Mouse (Mus musculus) hindbrain, embryonic 14.5 days (tissue): ENCODE measurements around the gene Auts2. TPM values are rescaled to one million over a fixed set of nuclear protein-coding genes. Genes with fewer than 3 reads are reported as not detected.

Experiments
- ATAC-seq: fragments of 200-750 bp; cut with Nextera tagmentation; 2 replicates; pipeline ENCODE4 v1.8.0; 2017; ENCODE audit warnings: moderate number of reproducible peaks, mild to moderate bottlenecking, moderate TSS enrichment, moderate library complexity; ENCODE audit not compliant: low FRiP score
- DNase-seq: peaks from one replicate; pipeline ENCODE4 v3.0.0-alpha.2; 2015; ENCODE audit warnings: low spot score
- H3K27ac ChIP-seq: fragments of 300-500 bp; sonication (generic); 2 replicates; pipeline ENCODE4 v1.5.1; 2014; ENCODE audit warnings: mild to moderate bottlenecking, moderate library complexity
- H3K27me3 ChIP-seq: fragments of 300-500 bp; sonication (generic); 2 replicates; pipeline ENCODE4 v1.6.1; 2014; ENCODE audit warnings: mild to moderate bottlenecking, low read length, mixed read lengths; ENCODE audit not compliant: control insufficient read depth, insufficient read depth
- H3K36me3 ChIP-seq: fragments of 300-500 bp; sonication (generic); replicated peaks from 2 replicates; pipeline ENCODE4 v1.6.1; 2014; ENCODE audit not compliant: control insufficient read depth, insufficient read depth
- H3K4me1 ChIP-seq: fragments of 300-500 bp; sonication (generic); replicated peaks from 2 replicates; pipeline ENCODE4 v1.6.1; 2014; ENCODE audit warnings: antibody characterized with exemption, low read length, mixed read lengths; ENCODE audit not compliant: control insufficient read depth, insufficient read depth
- H3K4me2 ChIP-seq: fragments of 300-500 bp; sonication (generic); replicated peaks from 2 replicates; pipeline ENCODE4 v1.6.1; 2014; ENCODE audit warnings: mild to moderate bottlenecking, moderate library complexity
- H3K4me3 ChIP-seq: fragments of 300-500 bp; sonication (generic); replicated peaks from 2 replicates; pipeline ENCODE4 v1.5.1; 2014; ENCODE audit warnings: mild to moderate bottlenecking, low read length
- H3K9ac ChIP-seq: fragments of 300-500 bp; sonication (generic); 2 replicates; pipeline ENCODE4 v1.6.1; 2014
- H3K9me3 ChIP-seq: fragments of 300-500 bp; sonication (generic); 2 replicates; pipeline ENCODE4 v1.6.1; 2016; ENCODE audit warnings: low read length; ENCODE audit not compliant: control insufficient read depth
- WGBS: fragments of 180-500 bp; shearing (Covaris S2); extraction: QIAGEN DNeasy Blood & Tissue Kit; methylation state at CpG from one replicate; pipeline ENCODE4 v1.1.7; 2014; 5-methylcytosine and 5-hydroxymethylcytosine counted together
- polyA plus RNA-seq: library from polyadenylated mRNA; unstranded; fragments of >200 nt; fragmentation: Nextera tagmentation; extraction: Ambion mirVana; gene quantifications from 2 replicates; pipeline ENCODE4 v1.2.1, GENCODE M21; 2014

Auts2 gene
- polyA plus RNA-seq, 1 experiment from 2014 or later, result 61.8 TPM

DNA sequence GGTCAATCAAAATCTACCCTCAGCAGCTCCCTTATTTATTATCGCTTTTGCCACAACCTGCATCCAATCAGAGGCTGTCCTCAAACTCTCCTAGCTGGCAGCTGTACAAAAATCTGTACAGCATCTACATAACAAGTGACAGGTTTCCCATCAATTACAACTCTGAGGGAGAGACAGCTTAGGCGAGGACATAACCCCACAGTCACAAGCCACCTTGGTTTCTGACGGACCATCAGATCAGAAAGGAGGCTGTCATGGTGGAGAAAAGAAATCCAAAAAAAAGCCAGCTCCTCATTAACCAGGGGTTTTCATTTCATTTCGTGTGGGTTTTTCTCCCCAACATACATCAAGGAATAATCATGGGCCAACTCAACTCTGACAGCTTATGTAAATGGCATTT lies 210.6 kb downstream of the Auts2 start:
- Histone ChIP-seq H3K9me3 (no peaks in the 10 kb centered on the region), H3K4me2 (no peak overlapping the region), H3K9ac (no peak overlapping the region), H3K36me3 (no peaks in the 10 kb centered on the region), H3K4me1 (peaks cover 36% of the 10 kb centered on the region), H3K27ac (no peak overlapping the region), H3K4me3 (no peak overlapping the region), H3K27me3 (no peaks in the 10 kb centered on the region)
- WGBS, result 35% methylated on average over 4 of the region's 4 CpGs
- ATAC-seq (no peak), DNase-seq (no peak)

GRCm38 (mm10) chr5:132329171-132329936 lies 213.8 kb downstream of the Auts2 start:
- 72% methylated on average over 3 of the region's 3 CpGs for WGBS
- H3K4me3 ChIP-seq, result no peak overlapping the region
- no peak for ATAC-seq
- H3K27me3 ChIP-seq, result no peaks in the 10 kb centered on the region
- no peak for DNase-seq
- no peak overlapping the region for H3K4me2 ChIP-seq
- H3K9me3 ChIP-seq, result no peaks in the 10 kb centered on the region
- H3K9ac ChIP-seq, result no peak overlapping the region
- H3K4me1 ChIP-seq, result peaks cover 33% of the 10 kb centered on the region
- no peaks in the 10 kb centered on the region for H3K36me3 ChIP-seq
- no peak overlapping the region for H3K27ac ChIP-seq

DNA sequence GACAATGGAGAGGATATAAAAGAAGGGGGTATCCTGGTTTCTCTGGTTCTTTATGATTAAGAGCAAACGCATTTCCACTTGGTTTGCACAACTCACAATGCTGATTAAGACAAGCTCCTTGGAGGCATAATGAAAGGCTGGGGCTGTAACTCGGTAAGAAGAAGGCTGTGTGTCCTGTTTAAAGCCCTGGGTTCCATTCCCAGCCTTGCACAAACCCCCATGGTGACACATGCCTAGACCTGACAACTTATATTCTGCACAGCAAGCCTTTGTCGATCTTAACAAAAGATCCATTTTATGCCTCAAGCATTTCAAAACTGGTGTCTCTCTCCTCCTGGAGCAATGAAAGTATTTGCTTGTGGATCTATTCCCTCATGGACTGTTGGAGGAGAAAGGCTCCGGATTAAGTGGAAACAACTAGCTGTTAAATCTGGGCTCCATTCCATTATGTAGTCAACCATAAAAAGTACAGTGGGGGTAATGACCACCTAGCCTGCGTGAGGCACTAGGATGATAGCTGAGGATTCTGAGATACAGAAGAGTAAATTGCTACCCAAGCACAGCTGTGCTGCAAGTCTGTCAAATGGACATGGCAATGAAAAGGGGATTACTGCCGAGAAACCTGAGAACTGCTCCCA lies 218.8 kb downstream of the Auts2 start:
- no peak overlapping the region for H3K4me2 ChIP-seq
- no peak for DNase-seq
- H3K27me3 ChIP-seq, result no peaks in the 10 kb centered on the region
- H3K4me3 ChIP-seq, result no peak overlapping the region
- 23% methylated on average over 6 of the region's 6 CpGs for WGBS
- no peaks in the 10 kb centered on the region for H3K36me3 ChIP-seq
- no peak overlapping the region for H3K9ac ChIP-seq
- H3K4me1 ChIP-seq, result peaks cover 29% of the 10 kb centered on the region
- no peaks in the 10 kb centered on the region for H3K9me3 ChIP-seq
- no peak overlapping the region for H3K27ac ChIP-seq
- no peak for ATAC-seq

DNA sequence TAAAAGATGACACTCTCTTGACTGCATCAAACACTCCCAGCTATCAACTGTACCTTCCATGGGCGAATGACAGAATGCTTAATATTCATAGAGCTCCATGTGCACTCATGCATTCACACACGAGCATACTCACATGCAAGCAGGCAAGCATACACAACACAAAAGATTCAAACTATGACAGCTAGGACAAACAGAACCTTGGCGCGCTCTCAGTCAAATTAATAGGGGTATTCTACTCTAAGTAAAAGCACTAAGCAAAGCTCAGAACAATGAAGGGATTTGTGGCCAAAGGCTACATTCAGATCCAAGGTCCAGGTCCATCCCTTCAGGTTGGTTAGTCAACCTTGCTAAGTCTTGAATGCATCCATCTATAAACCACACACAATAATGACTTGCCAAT lies 219.5 kb downstream of the Auts2 start:
- peaks cover 29% of the 10 kb centered on the region for H3K4me1 ChIP-seq
- WGBS, result 29% methylated on average over 4 of the region's 4 CpGs
- no peaks in the 10 kb centered on the region for H3K36me3 ChIP-seq
- H3K9ac ChIP-seq, result no peak overlapping the region
- H3K27me3 ChIP-seq, result no peaks in the 10 kb centered on the region
- H3K9me3 ChIP-seq, result no peaks in the 10 kb centered on the region
- H3K27ac ChIP-seq, result no peak overlapping the region
- ATAC-seq (no peak), DNase-seq (no peak)
- no peak overlapping the region for H3K4me3 ChIP-seq
- no peak overlapping the region for H3K4me2 ChIP-seq

- ATAC-seq, result no peak
- Histone ChIP-seq H3K27ac (no peak overlapping the region), H3K4me2 (no peak overlapping the region), H3K36me3 (no peaks in the 10 kb centered on the region), H3K4me1 (peaks cover 29% of the 10 kb centered on the region), H3K4me3 (no peak overlapping the region), H3K27me3 (no peaks in the 10 kb centered on the region), H3K9ac (no peak overlapping the region), H3K9me3 (no peaks in the 10 kb centered on the region)
- 63% methylated on average over 4 of the region's 4 CpGs for whole genome bisulfite sequencing
- DNase-seq, result no peak
Observed at GRCm38 (mm10) chr5:132322971-132323370, 220.2 kb downstream of the Auts2 start.

- DNase-seq (no peak), ATAC-seq (no peak)
- Histone ChIP-seq H3K36me3 (no peaks in the 10 kb centered on the region), H3K27ac (no peak overlapping the region), H3K4me2 (no peak overlapping the region), H3K9me3 (no peaks in the 10 kb centered on the region), H3K4me1 (peaks cover 28% of the 10 kb centered on the region), H3K4me3 (no peak overlapping the region), H3K27me3 (no peaks in the 10 kb centered on the region), H3K9ac (no peak overlapping the region)
- WGBS, result 85% methylated on average over 9 of the region's 9 CpGs
Observed at GRCm38 (mm10) chr5:132318026-132318765, 224.9 kb downstream of the Auts2 start.

- WGBS, result 43% methylated on average over 6 of the region's 6 CpGs
- no peak overlapping the region for H3K9ac ChIP-seq
- no peak overlapping the region for H3K27ac ChIP-seq
- no peaks in the 10 kb centered on the region for H3K27me3 ChIP-seq
- DNase-seq (no peak), ATAC-seq (no peak)
- H3K4me1 ChIP-seq, result peaks cover 17% of the 10 kb centered on the region
- H3K9me3 ChIP-seq, result no peaks in the 10 kb centered on the region
- H3K4me3 ChIP-seq, result no peak overlapping the region
- no peaks in the 10 kb centered on the region for H3K36me3 ChIP-seq
- H3K4me2 ChIP-seq, result no peak overlapping the region
Observed at GRCm38 (mm10) chr5:132316897-132317296, 226.2 kb downstream of the Auts2 start.

DNA sequence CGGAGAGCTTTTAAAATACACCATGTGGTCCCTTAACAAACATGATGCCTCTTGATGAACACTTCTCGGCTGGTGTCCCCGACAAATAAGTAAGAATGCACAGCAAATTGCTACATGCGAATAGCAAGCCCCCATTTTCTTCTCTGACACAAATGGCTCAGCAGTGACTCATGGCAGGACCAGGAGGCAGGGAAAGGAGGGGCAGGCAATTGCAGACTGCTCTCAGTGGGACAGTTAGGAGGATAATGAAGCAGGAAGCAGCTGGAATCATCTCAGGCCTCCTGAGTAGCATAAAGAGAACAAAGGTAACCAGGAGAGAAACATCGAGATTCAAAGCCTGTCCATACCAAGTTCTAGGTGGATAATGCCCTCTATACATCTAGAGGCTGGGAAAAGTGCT lies 228.8 kb downstream of the Auts2 start:
- H3K27me3 ChIP-seq, result no peaks in the 10 kb centered on the region
- H3K9me3 ChIP-seq, result no peaks in the 10 kb centered on the region
- no peak overlapping the region for H3K4me2 ChIP-seq
- H3K9ac ChIP-seq, result no peak overlapping the region
- H3K4me3 ChIP-seq, result no peak overlapping the region
- peak overlapping the region; percentile 41 for H3K27ac ChIP-seq
- H3K4me1 ChIP-seq, result peaks cover 17% of the 10 kb centered on the region
- ATAC-seq (peak; percentile 75; the same call in 1 of the 2 replicates), DNase-seq (peak; percentile 42)
- WGBS, result 33% methylated on average over 5 of the region's 5 CpGs
- no peaks in the 10 kb centered on the region for H3K36me3 ChIP-seq

GRCm38 (mm10) chr5:132307000-132307399 lies 236.1 kb downstream of the Auts2 start:
- no peak overlapping the region for H3K4me2 ChIP-seq
- H3K4me1 ChIP-seq, result peaks cover 18% of the 10 kb centered on the region; the same call in 1 of the 2 replicates
- DNase-seq (no peak), ATAC-seq (no peak)
- H3K9ac ChIP-seq, result no peak overlapping the region
- no peaks in the 10 kb centered on the region for H3K27me3 ChIP-seq
- no peaks in the 10 kb centered on the region for H3K36me3 ChIP-seq
- no peak overlapping the region for H3K4me3 ChIP-seq
- 75% methylated on average over 2 of the region's 2 CpGs for WGBS
- no peak overlapping the region for H3K27ac ChIP-seq
- H3K9me3 ChIP-seq, result no peaks in the 10 kb centered on the region
